In the genomic region with DNA sequence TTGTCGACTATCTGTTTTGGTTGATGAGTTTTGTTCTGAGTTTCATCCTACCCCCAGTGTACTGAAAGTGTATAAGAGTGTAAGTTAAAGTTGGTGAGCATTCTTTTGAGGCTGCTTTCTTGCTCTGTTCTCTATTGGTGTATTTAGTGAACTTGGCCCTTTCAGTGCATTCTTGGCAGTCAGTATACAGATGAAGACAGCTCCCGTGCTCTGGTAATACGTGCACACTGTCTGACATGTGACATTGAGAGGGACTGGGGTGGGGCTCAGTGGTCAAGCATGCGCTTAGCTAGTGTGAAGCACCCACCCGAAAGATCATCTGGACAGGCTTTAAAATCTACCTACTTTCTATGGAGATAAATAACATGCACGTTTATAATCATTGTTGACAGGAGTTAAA, we compare ENCODE assay signal across 25 mouse cellular contexts. TPM values are rescaled to one million over a fixed set of nuclear protein-coding genes. Genes with fewer than 3 reads are reported as not detected.
DNase-seq lines count a peak whose midpoint lies in the region; ATAC-seq lines count a peak whose summit lies in the region.
"Had no signal": no experiment of that assay in that cellular context is flagged by ENCODE, and none has a peak within 500 bp of the region (broad histone marks: within the 10 kb centered on the region; RNA-seq: fewer than 3 reads in every experiment).

No protein-coding gene starts in this region.

- H3K36me3 ChIP-seq in kidney, embryonic 15.5 days = peaks cover 72% of the 10 kb centered on the region
- peaks cover 29% of the 10 kb centered on the region for H3K36me3 ChIP-seq in kidney, embryonic 14.5 days (ENCODE audit: control insufficient read depth, insufficient read depth, low read length)

- no peak overlapping the region for H3K9ac ChIP-seq in kidney, embryonic 15.5 days
- H3K9ac ChIP-seq in kidney, embryonic 14.5 days (ENCODE audit: low read depth, low read length) = no peak overlapping the region
- H3K9ac ChIP-seq: embryonic facial prominence, embryonic 13.5 days; forebrain, embryonic 12.5 days; forebrain, embryonic 15.5 days; hindbrain, embryonic 12.5 days; hindbrain, embryonic 15.5 days had no signal

- WGBS in kidney, embryonic 15.5 days = 94% methylated on average over 6 of the region's 6 CpGs
- WGBS in kidney, embryonic 14.5 days = 94% methylated on average over 6 of the region's 6 CpGs

- H3K4me3 ChIP-seq in kidney, embryonic 15.5 days (replicated peaks) = no peak overlapping the region
- no peak overlapping the region for H3K4me3 ChIP-seq in kidney, embryonic 14.5 days (ENCODE audit: low read length)
- H3K4me3 ChIP-seq: embryonic facial prominence, embryonic 10.5 days; embryonic facial prominence, embryonic 13.5 days; erythroblast, embryonic 14.5 days; forebrain, embryonic 12.5 days; forebrain, embryonic 15.5 days; heart, adult 2 months; hindbrain, embryonic 12.5 days; hindbrain, embryonic 15.5 days had no signal

- no peaks in the 10 kb centered on the region for H3K27me3 ChIP-seq in kidney, embryonic 15.5 days
- H3K27me3 ChIP-seq in kidney, embryonic 14.5 days (ENCODE audit: control insufficient read depth, insufficient read depth, low read length) = no peaks in the 10 kb centered on the region
- H3K27me3 ChIP-seq: embryonic facial prominence, embryonic 13.5 days; forebrain, embryonic 12.5 days; forebrain, embryonic 15.5 days; hindbrain, embryonic 12.5 days; hindbrain, embryonic 15.5 days had no signal

- DNase-seq in kidney, adult 18-20 months = peak; percentile 29
- DNase-seq in kidney, adult 9 months = peak; percentile 76
- peak; percentile 45 to 64 for DNase-seq in kidney, postnatal 36 days
- no peak for DNase-seq in Muller cell, postnatal 12 days (ENCODE audit: inconsistent ontology term)
- DNase-seq: adrenal gland, adult 8-10 months; adrenal gland, postnatal 25 days; cerebellum, adult 11-12 months; cerebellum, adult 8-10 months; cerebellum, postnatal 10 days; cerebellum, postnatal 36 days; embryo, embryonic 11 days; gastrocnemius, postnatal 25 days; heart, adult 2 months had no signal

- H3K9me3 ChIP-seq in kidney, embryonic 15.5 days (replicated peaks) = no peaks in the 10 kb centered on the region; the same call in 1 of the 2 replicates
- H3K9me3 ChIP-seq in kidney, embryonic 14.5 days (ENCODE audit: control insufficient read depth, low read length) = no peaks in the 10 kb centered on the region
- H3K9me3 ChIP-seq: embryonic facial prominence, embryonic 13.5 days; forebrain, embryonic 12.5 days; forebrain, embryonic 15.5 days; hindbrain, embryonic 12.5 days; hindbrain, embryonic 15.5 days had no signal

- no peak overlapping the region for H3K27ac ChIP-seq in kidney, embryonic 15.5 days
- H3K27ac ChIP-seq in kidney, embryonic 14.5 days (ENCODE audit: low read depth, low read length) = no peak overlapping the region
- H3K27ac ChIP-seq: embryonic facial prominence, embryonic 10.5 days; embryonic facial prominence, embryonic 13.5 days; forebrain, embryonic 12.5 days; forebrain, embryonic 15.5 days; heart, adult 2 months; hindbrain, embryonic 12.5 days; hindbrain, embryonic 15.5 days had no signal

- H3K4me1 ChIP-seq in kidney, embryonic 15.5 days = no peaks in the 10 kb centered on the region
- no peaks in the 10 kb centered on the region for H3K4me1 ChIP-seq in kidney, embryonic 14.5 days (ENCODE audit: control insufficient read depth, insufficient read depth, low read length)
- H3K4me1 ChIP-seq: embryonic facial prominence, embryonic 10.5 days; embryonic facial prominence, embryonic 13.5 days; forebrain, embryonic 12.5 days; forebrain, embryonic 15.5 days; hindbrain, embryonic 12.5 days; hindbrain, embryonic 15.5 days had no signal

- ATAC-seq in kidney, embryonic 15.5 days (replicated peaks; ENCODE audit: low FRiP score) = no peak
- ATAC-seq in kidney, embryonic 14.5 days (ENCODE audit: low FRiP score, low TSS enrichment) = no peak
- ATAC-seq: activated CD4-positive, CD25-positive, alpha-beta regulatory T cell, adult 4 months; CD4-positive, CD25-positive, alpha-beta regulatory T cell, adult 4 months; forebrain, embryonic 15.5 days had no signal

- H3K4me2 ChIP-seq in kidney, embryonic 15.5 days = no peak overlapping the region
- no peak overlapping the region for H3K4me2 ChIP-seq in kidney, embryonic 14.5 days (replicated peaks; ENCODE audit: low read depth, low read length)
- H3K4me2 ChIP-seq: embryonic facial prominence, embryonic 13.5 days; forebrain, embryonic 12.5 days; forebrain, embryonic 15.5 days; heart, embryonic 11.5 days; hindbrain, embryonic 12.5 days; hindbrain, embryonic 15.5 days had no signal

RNA-seq across cellular contexts. Expression of gene Mfn1, which starts 34.1 kb away (rescaled TPM):
- polyA plus RNA-seq in kidney, embryonic 15.5 days (2015; fragmentation: Nextera tagmentation; extraction: Ambion mirVana) = 32.3 and 33.4 TPM in 2 replicates
- polyA plus RNA-seq in kidney, embryonic 14.5 days (2014; fragmentation: Nextera tagmentation; extraction: Ambion mirVana) = 17.8 and 29.6 TPM in 2 replicates

RNA-seq across cellular contexts. Expression of gene Gnb4, which starts 53.0 kb away (rescaled TPM):
- 51.0 and 54.4 TPM in 2 replicates for polyA plus RNA-seq in kidney, embryonic 15.5 days (2015; fragmentation: Nextera tagmentation; extraction: Ambion mirVana)
- polyA plus RNA-seq in kidney, embryonic 14.5 days (2014; fragmentation: Nextera tagmentation; extraction: Ambion mirVana) = 36.4 and 43.8 TPM in 2 replicates

RNA-seq across cellular contexts. Expression of gene Zfp639, which starts 53.3 kb away (rescaled TPM):
- polyA plus RNA-seq in kidney, embryonic 15.5 days (2015; fragmentation: Nextera tagmentation; extraction: Ambion mirVana) = 32.8 and 36.1 TPM in 2 replicates
- 44.4 and 44.5 TPM in 2 replicates for polyA plus RNA-seq in kidney, embryonic 14.5 days (2014; fragmentation: Nextera tagmentation; extraction: Ambion mirVana)
